Mouse (Mus musculus) cerebellum, adult 11 months (tissue): ENCODE results near the gene Pafah1b3.

Experiments
- DNase-seq: peaks from one replicate; pipeline ENCODE4 v3.0.0; 2022

The Pafah1b3 gene

DNA sequence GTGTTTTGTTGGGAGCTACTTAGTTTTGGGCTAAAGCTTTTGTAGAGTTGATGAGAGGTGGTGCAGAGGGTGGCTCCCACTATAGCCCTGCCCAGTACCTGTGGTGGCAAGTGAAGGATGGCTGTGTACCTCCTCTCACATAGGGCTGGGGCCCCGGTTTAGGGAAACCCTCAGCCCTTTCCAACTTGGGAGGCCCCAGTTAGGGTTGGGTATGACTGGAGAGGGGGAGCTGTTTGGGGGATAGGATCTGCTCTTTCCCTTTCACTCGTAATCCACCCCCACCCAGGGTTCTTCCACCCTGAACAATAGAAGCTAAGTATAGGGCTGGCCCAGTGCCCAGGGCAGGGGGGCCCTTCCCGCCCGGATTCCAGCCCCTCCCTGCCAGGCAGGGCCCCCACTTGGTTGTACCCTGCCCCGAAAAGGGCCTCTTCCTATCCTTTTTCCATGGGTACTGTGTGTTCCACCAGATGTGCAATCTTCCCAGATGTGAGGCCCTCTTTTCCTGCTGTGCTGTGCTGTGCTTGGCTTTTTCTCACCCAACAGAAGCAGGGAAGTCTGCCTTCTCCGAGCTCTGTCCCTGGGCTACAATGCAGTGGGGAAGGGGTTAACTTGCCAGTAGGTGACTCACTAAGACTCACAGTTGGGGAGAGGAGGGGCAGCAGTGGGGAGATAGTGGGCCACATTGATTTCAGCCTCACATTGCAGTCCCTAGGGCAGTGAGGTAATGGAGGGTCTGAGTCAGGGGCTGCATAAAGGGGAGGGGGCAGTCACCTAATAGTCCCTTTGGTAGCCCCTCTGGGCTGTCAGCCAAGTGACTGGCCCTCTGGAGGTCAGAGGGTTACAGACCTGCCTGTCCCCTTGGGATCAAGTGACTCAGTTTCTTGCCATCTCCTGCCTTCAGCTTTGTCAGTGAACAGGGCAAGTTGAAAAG, 17.7 kb downstream of the Pafah1b3 start:
- DNase-seq = peak; percentile 67

DNA sequence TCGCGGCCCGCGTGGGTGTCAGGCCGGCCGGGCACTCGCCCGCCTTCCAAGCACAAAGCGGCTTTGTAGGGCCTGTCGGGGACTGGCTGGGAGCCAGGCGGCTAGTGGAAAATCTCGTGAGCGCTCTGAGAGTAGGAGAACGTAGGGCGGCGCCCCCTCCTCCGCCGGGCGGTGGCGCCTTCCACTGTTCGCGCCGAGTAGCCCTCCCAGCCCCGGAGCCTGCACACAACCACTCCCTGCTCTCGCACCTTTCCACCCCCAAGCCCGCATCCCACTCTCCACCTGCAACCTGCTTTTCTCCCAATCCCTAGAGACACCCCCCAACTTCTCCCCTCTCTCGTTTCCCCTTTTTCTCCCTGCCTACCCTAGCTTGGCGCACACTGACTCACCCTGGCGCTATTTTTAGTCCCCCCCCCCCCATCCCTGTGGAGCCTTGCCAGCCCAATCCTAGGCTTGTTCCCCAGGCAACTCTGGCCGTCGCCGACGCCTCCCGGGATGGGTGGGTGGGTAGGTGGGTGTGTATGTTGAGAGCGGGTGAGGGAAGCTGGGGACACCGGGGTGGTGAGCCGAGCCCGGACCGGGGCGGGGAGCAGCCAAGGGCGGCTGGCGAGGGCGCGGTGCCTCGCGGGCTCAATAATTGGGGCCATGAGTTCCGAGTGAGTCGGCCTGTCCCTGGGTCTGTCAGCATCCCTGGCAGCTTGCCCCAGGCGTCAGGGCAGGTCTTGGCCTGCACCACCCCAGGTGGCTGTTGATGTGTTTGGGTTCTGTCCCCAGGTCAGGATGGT, 18.5 kb downstream of the Pafah1b3 start:
- peak; percentile 93 for DNase-seq

GRCm38 (mm10) chr7:25278341-25279075, 19.3 kb downstream of the Pafah1b3 start:
- DNase-seq = peak; percentile 86

DNA sequence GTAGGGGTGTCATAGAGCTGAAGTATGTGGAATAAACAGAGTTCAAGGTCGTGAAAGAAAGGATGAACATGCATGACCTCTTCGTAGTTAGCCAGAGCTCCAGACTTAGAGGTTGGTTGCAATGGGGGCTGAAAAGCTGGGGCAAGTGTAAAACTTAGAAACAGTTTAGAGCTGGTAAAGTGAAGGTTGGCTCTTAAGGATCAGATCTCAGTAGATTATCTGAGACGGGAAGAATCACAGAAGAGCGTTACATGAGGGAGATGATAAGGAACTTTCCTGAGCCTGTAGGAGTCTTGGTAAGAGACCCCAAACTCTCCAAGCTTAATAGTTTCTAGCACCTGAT, 19.8 kb downstream of the Pafah1b3 start:
- no peak for DNase-seq

- DNase-seq = peak; percentile 31
Observed at GRCm38 (mm10) chr7:25277405-25277804, 20.4 kb downstream of the Pafah1b3 start.

DNA sequence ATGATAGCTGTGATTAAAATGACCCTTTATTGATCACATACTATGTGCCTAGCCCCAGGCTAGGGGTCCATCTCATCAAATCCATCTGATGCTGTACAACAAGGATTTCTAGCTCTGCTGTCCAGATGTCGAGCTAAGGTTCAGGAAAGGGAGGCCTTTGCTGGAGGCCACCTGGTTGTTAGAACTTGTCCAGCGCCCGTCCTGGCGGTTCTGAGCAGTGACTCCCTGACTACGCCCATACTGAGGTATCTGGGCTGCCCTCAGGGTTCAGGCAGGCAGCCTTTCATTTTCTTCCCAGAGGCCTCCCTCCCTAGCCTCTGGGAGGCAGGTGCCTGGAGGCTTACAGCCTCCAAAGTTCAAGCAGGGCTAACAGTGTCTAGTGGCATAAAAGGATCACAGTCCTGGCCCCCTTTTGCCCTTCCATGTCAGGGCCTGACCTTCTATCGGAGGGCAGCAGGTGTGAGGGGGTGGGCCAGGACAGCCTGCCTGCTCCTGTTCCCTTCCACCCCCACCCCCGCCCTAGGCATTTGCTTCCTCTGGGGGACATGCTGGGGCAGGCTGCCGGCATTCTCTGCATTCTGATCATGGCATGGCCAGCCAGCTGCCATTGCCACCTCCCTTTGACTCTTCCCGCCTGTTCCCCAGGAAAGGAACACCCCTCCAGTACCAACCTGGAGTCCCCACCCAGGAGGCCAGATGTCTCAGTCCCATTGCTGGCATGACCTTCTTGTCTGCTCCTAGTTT, 22.1 kb downstream of the Pafah1b3 start:
- no peak for DNase-seq

DNA sequence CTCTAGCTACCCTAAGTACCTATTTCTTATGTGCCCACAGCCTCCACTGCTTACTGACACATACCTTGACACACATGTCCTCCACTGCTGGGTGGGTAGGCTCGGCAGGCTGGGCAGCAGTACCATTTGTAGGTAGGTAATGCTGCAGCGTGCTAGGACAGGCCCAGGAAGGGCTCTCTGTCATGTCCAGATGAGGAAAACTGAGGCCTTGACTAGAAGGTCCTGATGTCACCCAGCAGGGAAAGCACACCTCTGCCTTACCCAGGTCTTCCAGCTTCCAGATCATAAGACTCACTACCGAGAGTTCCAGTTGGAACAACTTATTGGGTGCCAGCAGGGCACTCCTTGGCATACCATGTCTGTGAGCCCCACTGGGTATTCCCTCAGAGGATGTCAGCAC, 22.8 kb downstream of the Pafah1b3 start:
- DNase-seq = no peak

DNA sequence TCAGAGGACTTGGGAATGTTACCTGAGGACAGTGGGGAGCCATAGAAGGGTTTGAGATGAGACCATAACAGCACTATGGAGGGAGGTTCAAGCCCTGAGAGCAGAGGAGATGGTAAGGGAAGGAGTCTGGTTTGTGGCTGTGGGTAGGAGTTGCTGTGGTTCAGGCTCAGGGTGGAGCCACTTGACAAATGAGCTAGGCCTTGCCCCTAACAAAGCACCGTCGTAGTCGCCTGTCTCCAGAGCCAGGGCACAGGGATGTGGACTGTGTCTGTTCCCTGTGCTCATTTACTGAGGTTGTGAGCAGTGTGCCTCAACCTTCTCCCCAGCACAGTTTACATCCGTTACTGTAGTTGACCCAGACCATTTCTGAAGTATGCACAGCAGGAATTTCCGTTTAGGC, 23.2 kb downstream of the Pafah1b3 start:
- DNase-seq = no peak

DNA sequence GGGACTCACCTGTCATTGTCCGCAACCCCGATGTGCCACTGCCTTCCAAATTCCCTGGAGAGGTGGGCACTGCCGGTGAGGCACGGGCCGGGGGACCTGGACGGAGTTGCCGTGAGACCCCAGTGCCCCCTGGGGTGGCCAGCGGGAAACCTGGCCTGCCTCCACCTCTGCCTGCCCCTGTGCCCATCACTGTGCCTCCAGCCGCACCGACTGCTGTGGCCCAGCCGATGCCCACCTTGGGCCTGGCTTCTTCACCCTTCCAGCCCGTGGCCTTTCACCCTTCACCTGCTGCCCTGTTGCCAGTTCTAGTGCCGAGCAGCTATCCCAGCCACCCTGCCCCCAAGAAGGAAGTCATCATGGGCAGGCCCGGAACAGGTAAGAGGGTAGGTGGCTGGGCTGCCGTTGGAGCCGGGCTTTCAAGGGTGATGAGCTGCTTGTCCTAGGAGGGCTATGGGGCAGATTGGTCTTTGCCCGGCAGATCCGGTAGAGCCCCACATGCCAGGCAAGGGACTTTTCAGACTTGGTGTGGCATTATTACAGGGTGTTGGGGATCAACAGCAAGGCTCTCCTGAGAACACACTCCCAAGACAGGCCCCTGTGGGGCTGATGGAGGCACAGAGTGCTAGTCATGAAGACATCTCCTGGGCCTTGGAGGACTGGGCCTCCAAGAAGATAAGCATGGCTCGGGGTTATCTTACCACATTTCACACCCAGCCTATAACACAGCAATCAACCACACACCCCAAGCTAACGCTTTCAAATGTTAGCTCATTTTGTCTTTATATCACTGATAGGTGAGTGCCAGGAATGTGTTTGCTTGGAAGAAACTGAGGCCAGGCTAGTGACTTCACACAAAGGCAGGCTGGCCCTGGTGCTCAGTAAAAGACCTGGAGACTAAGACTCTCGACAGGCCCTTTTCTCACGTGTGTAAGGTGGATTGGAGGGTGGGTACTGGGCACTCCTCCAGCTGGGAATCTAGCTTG, 24.2 kb downstream of the Pafah1b3 start:
- no peak for DNase-seq

DNA sequence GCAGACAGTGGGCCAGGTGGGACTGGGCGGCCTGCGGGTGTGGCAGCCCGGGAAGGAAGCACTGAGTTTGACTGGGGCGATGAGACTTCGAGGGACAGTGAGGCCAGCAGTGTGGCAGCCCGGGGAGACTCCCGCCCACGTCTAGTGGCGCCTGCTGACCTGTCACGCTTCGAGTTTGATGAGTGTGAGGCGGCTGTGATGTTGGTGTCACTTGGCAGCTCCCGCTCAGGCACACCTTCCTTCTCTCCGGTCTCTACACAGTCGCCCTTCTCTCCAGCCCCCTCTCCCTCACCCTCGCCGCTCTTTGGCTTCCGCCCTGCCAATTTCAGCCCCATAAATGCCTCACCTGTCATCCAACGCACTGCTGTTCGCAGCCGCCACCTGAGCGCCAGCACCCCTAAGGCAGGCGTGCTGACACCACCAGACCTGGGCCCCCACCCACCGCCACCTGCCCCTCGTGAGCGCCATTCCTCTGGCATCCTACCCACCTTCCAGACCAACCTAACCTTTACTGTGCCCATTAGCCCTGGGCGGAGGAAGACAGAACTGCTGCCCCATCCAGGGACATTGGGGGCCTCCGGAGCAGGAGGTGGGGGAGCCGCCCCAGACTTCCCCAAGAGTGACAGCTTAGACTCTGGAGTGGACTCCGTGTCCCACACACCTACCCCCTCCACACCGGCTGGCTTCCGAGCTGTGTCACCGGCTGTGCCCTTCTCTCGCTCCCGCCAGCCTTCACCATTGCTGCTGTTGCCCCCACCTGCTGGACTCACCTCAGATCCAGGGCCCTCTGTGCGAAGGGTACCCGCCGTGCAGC, 25.1 kb downstream of the Pafah1b3 start:
- peak; percentile 41 for DNase-seq

- DNase-seq = peak; percentile 25
Observed at GRCm38 (mm10) chr7:25271651-25272444, 25.9 kb downstream of the Pafah1b3 start.

DNA sequence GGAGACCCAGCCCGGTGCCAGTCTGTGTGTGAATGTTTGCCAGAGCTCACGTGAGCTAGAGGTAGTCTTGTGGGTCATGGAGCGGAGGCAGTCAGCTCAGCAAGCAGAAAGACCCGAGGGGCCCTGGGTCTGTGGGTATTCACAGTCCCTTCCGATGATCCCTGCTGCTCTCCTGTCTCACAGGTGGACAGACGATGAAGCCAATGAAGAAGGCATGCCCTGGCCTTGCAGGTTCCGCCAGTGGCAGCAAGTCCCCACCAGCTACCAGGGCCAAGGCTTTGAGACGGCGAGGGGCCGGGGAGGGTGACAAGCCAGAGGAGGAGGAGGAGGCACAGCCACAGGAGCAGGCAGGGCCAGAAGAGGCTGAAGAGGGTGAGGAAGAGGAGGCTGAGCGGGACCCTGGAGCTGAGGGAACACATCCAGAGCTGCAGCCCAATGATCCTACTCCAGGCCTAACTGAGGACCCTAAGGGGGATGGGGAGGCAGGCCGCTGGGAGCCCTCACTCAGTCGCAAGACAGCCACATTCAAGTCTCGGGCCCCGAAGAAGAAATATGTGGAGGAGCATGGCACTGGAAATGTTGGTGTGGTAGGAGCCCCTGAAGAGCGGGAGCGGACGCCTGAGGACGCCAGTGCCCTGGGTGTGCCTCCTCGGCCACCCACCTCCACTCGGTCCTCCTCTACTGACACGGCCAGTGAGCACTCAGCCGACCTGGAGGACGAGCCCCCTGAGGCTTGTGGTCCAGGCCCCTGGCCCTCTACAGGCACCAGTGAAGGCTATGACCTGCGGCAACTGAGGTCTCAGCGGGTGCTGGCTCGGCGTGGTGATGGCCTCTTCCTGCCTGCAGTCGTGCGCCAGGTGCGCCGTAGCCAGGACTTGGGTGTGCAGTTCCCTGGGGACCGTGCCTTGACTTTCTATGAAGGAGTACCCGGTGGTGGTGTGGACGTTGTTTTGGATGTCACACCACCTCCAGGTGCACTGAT, 26.8 kb downstream of the Pafah1b3 start:
- peak; percentile 37 for DNase-seq

DNA sequence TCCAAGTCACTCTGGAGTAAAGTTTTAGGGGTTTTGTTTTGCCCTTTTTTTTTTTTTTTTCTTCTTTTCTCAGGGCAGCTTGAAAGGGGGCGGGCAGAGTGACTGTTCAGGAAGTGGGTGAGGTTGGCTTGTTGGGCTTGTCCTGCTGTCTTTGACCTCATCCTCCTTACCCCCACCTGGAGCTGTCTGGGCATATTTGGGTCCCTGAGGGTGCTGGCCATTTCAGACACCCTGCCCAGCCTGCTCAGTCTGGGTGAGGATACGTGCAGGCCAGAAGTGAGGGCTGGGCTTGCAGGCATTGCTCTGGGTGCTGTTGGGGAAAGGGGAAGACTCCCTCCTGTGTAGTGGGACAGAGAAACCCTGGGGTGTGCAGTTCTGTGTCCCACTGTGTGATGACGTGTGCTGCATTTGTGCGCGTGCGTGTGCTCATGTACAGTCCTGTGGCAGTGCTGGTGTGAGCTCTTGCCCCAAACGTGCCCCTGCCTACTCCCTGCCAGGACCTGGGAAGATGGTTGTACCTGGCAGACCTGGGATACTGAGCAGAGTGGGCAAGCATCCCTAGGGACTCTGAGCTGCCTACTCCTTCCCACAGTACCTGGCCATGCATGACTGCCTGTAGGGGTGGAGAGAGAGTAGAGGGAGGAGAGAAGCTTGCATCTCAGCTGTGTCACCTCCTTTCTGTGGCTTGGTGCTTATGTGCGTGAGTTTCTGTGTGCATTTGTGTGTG, 28.1 kb downstream of the Pafah1b3 start:
- DNase-seq = peak; percentile 27

GRCm38 (mm10) chr7:25269029-25269428, 28.8 kb downstream of the Pafah1b3 start:
- DNase-seq = peak; percentile 32

DNA sequence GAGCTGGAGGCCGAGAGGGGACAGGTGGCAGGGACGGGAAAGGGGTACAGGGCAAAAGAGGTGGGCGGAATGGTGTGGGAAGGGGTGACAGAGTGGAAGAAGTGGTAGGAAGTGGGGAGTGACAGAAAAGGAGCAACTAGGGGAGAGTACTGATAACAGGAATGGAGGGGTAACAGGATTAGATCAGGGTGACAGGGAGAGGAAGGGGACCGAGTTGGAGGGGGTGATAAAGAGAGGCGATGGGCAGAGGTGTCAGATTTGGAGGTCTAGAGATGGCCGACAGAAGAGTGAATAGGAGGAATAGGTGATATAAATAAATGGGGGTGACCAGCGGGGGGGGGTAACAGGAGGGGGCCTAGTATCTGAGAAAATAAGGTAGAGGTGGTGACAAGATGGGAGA, 29.2 kb downstream of the Pafah1b3 start:
- no peak for DNase-seq

- peak; percentile 100 for DNase-seq
Observed at GRCm38 (mm10) chr7:25267751-25268463, 29.9 kb downstream of the Pafah1b3 start.

GRCm38 (mm10) chr7:25267301-25267750, 30.5 kb downstream of the Pafah1b3 start, which contains the start of gene Cic:
Gene Cic (plus strand): TSS chr7:25267704.
- DNase-seq = peak; percentile 99
